Mouse (Mus musculus) limb, embryonic 13.5 days (tissue): ENCODE results near the gene Ncoa1. TPM values are rescaled to one million over a fixed set of nuclear protein-coding genes. Genes with fewer than 3 reads are reported as not detected.

Experiments
- ATAC-seq: fragments of 200-750 bp; cut with Nextera tagmentation; 2 replicates; pipeline ENCODE4 v1.8.0; 2017; ENCODE audit warnings: low read depth, moderate number of reproducible peaks, moderate TSS enrichment; ENCODE audit not compliant: low FRiP score
- H3K27ac ChIP-seq: fragments of 300-500 bp; sonication (generic); 2 replicates; pipeline ENCODE4 v1.5.1; 2015; ENCODE audit warnings: inconsistent platforms, mild to moderate bottlenecking, moderate library complexity
- H3K27me3 ChIP-seq: fragments of 300-500 bp; sonication (generic); 2 replicates; pipeline ENCODE4 v1.6.1; 2015; ENCODE audit warnings: mild to moderate bottlenecking, inconsistent platforms
- H3K36me3 ChIP-seq: fragments of 300-500 bp; sonication (generic); 2 replicates; pipeline ENCODE4 v1.6.1; 2015; ENCODE audit warnings: inconsistent platforms, mild to moderate bottlenecking, moderate library complexity
- H3K4me1 ChIP-seq: fragments of 300-500 bp; sonication (generic); 2 replicates; pipeline ENCODE4 v1.6.1; 2015; ENCODE audit warnings: inconsistent platforms
- H3K4me2 ChIP-seq: fragments of 300-500 bp; sonication (generic); replicated peaks from 2 replicates; pipeline ENCODE4 v1.6.1; 2015; ENCODE audit warnings: inconsistent platforms, mild to moderate bottlenecking, moderate library complexity
- H3K4me3 ChIP-seq: fragments of 300-500 bp; sonication (generic); 2 replicates; pipeline ENCODE4 v1.5.1; 2015; ENCODE audit warnings: moderate library complexity, mild to moderate bottlenecking, inconsistent platforms
- H3K9ac ChIP-seq: fragments of 300-500 bp; sonication (generic); 2 replicates; pipeline ENCODE4 v1.6.1; 2015; ENCODE audit warnings: mild to moderate bottlenecking, inconsistent platforms
- H3K9me3 ChIP-seq: fragments of 300-500 bp; sonication (generic); 2 replicates; pipeline ENCODE4 v1.6.1; 2016; ENCODE audit warnings: inconsistent platforms
- WGBS: fragments of 180-500 bp; shearing (Covaris S2); methylation state at CpG from one replicate; pipeline ENCODE4 v1.1.7; 2015; 5-methylcytosine and 5-hydroxymethylcytosine counted together
- polyA plus RNA-seq: library from polyadenylated mRNA; unstranded; fragments of >200 nt; fragmentation: Nextera tagmentation; extraction: Ambion mirVana; gene quantifications from 2 replicates; pipeline ENCODE4 v1.2.1, GENCODE M21; 2015

The Ncoa1 gene
- polyA plus RNA-seq, 1 experiment from 2014 or later: 9.7 TPM

DNA sequence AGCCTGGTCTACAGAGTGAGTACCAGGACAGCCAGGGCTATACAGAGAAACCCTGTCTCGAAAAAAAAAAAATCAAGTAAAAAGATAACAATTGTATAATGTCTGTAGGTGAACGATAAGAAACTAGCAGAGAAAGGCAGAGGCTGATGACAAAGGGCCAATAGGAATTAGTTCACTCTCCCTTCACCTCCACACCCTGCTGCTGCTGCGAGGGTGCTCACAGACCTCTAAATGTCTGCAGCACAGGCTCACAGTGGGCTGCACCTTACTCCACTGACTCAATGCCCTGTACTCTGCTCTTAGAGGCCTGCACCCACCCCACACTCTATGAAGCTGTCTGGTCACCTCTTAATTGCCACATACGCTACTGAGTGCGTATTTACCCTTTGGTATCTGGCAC, 45.0 kb downstream of the Ncoa1 start:
- no peaks in the 10 kb centered on the region for H3K36me3 ChIP-seq
- no peak overlapping the region for H3K4me2 ChIP-seq
- no peaks in the 10 kb centered on the region for H3K27me3 ChIP-seq
- 0 out of 2 replicates have a peak overlapping the region, but pooled peaks have one; percentile 23 for H3K27ac ChIP-seq
- no peak overlapping the region for H3K9ac ChIP-seq
- no peaks in the 10 kb centered on the region for H3K9me3 ChIP-seq
- WGBS: 73% methylated on average over 5 of the region's 5 CpGs
- H3K4me3 ChIP-seq: no peak overlapping the region
- no peak for ATAC-seq
- peaks cover 22% of the 10 kb centered on the region for H3K4me1 ChIP-seq

DNA sequence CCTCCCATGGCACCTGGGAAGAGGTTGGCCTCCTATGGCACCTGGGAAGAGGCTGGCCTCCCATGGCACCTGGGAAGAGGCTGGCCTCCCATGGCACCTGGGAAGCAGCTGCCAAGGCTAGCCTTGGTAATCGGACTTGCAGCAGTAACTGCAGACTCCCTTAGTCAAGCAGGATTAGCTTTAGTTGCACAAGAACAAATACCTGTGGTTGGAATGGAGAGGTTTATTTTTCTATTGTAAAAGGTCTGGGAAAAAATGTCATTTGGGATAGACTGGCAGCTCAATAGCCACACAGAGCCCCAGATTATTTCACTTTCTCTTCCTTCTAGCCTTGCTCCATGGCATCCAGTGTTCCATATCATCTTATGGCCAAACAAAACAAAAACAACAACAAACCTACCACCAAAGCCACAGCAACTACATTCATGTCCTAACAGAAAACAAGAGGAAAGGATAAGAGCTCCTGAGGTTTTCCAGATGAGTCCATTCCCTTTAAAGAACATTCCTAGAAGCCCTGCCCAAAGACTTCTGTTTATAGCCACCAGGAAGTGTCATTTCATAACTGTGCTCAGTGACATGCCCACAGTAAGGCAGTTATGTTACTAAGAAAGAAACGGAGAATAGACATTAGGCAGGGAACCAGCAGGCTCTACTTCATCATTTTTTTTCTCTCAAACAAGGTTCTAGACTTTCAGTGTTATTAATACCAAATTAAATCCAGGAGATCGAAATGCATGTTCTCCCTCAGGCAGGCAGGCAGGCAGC, 46.7 kb downstream of the Ncoa1 start:
- ATAC-seq: no peak
- Histone ChIP-seq H3K27me3 (no peaks in the 10 kb centered on the region), H3K4me1 (peaks cover 22% of the 10 kb centered on the region), H3K4me2 (no peak overlapping the region), H3K9ac (no peak overlapping the region), H3K9me3 (no peaks in the 10 kb centered on the region), H3K36me3 (no peaks in the 10 kb centered on the region), H3K27ac (no peak overlapping the region; the same call in 1 of the 2 replicates), H3K4me3 (no peak overlapping the region)
- WGBS: 66% methylated on average over 3 of the region's 3 CpGs

DNA sequence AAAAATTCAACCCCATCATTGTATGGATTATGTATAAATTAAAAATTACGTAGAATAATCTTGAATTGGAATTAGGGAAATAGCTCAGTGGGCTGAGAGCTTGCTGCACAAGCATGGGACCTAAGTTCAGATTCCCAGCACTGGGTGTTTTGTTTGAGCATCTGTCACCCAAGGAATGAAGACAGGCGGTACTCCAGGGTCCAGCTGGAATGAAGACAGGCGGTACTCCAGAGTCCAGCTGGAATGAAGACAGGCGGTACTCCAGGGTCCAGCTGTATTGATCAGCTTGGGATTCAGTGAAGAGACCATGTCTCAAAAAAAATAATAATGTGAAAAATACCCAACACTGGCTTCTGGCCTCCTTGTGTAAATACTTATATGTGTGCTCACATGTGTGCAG, 58.2 kb downstream of the Ncoa1 start:
- ATAC-seq: no peak
- H3K36me3 ChIP-seq: no peaks in the 10 kb centered on the region
- WGBS: 91% methylated on average over 4 of the region's 4 CpGs

DNA sequence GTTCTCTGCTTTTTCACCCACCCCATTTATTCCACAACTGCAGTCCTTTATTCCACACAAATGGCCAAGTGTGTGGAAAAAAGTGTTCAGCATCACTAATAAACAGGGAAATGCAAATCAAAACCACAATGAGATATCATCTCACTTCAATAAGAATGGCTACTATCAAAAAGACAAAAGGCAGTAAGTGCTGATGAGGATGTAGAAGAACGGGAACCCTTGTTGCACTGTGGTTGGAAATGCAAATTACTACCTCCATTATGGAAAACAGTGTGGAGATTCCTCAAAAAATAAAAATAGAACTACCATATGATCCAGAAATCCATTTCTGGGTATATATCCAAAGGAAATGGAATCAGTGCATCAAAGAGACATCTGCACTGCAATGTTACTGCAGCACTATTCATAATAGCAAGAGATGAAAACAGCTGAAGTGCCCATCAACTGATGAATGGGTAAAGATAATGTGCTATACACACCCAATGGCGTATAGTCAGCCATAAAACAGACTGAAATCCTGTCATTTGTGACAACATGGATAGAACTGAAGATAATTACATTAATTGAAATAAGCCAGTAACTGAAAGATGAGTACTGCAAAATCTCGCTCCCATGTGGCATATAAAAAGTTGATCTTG, 59.2 kb downstream of the Ncoa1 start:
- ATAC-seq: no peak
- H3K4me1 ChIP-seq: peaks cover 6% of the 10 kb centered on the region; the same call in 1 of the 2 replicates
- no peaks in the 10 kb centered on the region for H3K36me3 ChIP-seq
- H3K4me2 ChIP-seq: no peak overlapping the region
- H3K9me3 ChIP-seq: no peaks in the 10 kb centered on the region
- H3K27me3 ChIP-seq: no peaks in the 10 kb centered on the region
- no peak overlapping the region for H3K27ac ChIP-seq
- no peak overlapping the region for H3K9ac ChIP-seq
- H3K4me3 ChIP-seq: no peak overlapping the region
- WGBS: 87% methylated on average over 3 of the region's 3 CpGs

More for the DNA sequence above, 58.2 kb downstream of the Ncoa1 start:
- Histone ChIP-seq H3K9ac (no peak overlapping the region), H3K9me3 (no peaks in the 10 kb centered on the region), H3K27ac (no peak overlapping the region), H3K4me2 (no peak overlapping the region), H3K4me3 (no peak overlapping the region), H3K4me1 (peaks cover 6% of the 10 kb centered on the region; the same call in 1 of the 2 replicates), H3K27me3 (no peaks in the 10 kb centered on the region)

DNA sequence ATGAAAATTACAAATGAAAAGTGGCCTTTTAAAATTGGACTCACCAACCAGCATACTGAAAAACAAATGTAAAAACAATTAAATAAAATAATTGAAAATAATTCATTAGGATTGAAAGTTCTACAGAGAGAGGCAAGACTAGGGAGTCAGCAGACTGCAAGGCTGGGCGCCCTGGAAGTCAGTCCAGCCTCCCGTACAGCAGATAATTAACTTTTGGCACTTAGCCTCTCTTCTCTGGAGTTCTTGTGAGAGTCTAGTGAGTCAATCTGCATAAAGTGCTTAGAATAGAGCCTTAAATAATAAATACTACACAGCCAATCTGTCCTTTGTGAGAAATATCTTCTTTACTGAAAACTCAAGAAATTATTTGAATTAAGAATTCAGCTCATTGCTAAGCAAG, 69.9 kb downstream of the Ncoa1 start:
- no peak for ATAC-seq

DNA sequence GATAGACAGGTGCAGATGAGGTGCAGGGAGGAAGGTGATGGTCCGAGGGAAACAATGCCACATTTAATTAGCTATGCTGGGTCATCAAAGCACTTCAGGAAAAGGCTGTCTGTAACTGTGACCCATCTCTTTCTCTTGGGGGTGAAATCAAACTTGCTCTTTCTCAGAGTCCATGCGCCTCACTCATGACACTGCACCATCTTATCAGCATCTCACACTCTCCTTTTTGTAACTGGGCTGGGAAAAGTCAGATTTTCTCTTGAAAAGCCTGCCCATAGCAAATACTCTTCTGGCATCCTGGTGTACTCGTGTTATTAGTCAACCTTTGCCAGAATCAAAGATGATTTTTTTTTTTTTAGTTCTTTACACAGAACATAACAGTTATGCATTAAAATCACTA, 70.8 kb downstream of the Ncoa1 start:
- H3K27ac ChIP-seq: no peak overlapping the region
- H3K36me3 ChIP-seq: no peaks in the 10 kb centered on the region
- ATAC-seq: no peak
- no peak overlapping the region for H3K4me3 ChIP-seq
- no peak overlapping the region for H3K9ac ChIP-seq
- H3K9me3 ChIP-seq: no peaks in the 10 kb centered on the region
- no peaks in the 10 kb centered on the region for H3K4me1 ChIP-seq
- WGBS: 74% methylated on average over 3 of the region's 3 CpGs
- no peak overlapping the region for H3K4me2 ChIP-seq
- H3K27me3 ChIP-seq: no peaks in the 10 kb centered on the region

More for the DNA sequence above, 69.9 kb downstream of the Ncoa1 start:
- Histone ChIP-seq H3K27ac (no peak overlapping the region), H3K27me3 (no peaks in the 10 kb centered on the region), H3K4me1 (no peaks in the 10 kb centered on the region), H3K36me3 (no peaks in the 10 kb centered on the region), H3K9me3 (no peaks in the 10 kb centered on the region), H3K4me2 (no peak overlapping the region), H3K4me3 (no peak overlapping the region), H3K9ac (no peak overlapping the region)
- WGBS: 77% methylated on average over 2 of the region's 2 CpGs

DNA sequence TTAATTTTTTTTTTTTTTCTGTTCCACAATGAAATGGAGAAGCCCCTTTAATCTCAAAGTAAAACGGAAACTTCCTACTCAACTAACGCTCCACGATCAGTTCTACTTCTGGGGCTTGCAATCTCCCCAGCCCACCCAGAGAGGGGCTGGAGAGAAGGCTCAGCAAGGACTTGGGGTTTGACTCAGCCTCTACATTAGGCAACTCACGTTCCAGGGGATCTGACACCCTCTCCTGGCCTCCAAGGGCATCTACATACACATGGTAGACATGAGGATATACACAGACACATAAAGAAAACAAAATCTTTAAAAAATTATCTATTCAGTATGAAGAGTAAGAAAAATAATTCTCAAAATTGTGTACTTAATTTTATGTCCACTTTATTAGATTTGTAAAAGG, 73.8 kb downstream of the Ncoa1 start:
- Histone ChIP-seq H3K4me1 (no peaks in the 10 kb centered on the region), H3K4me3 (no peak overlapping the region), H3K9me3 (no peaks in the 10 kb centered on the region), H3K36me3 (no peaks in the 10 kb centered on the region), H3K4me2 (no peak overlapping the region), H3K9ac (no peak overlapping the region), H3K27ac (no peak overlapping the region), H3K27me3 (no peaks in the 10 kb centered on the region)
- ATAC-seq: no peak
- 65% methylated on average over 4 of the region's 4 CpGs for WGBS

DNA sequence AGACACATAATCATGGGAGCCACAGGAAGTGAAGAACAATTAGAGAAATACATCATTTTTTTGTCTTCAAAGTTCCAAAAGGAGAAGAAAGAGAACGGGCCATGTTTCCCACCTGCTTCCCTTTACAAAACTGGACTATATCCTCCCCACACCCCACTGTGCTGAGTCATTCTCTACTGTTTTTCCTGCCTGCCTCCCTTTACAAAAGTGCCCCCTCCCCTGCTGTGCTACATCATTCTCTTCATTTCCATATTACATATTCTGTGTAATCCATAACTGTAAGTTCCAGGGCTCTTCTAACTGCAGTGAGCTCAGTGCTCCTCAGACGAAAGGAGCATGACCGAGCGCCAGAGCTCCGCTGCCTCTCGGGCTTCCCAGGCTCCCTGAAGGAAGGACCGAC, 80.8 kb downstream of the Ncoa1 start:
- Histone ChIP-seq H3K4me1 (no peaks in the 10 kb centered on the region), H3K4me2 (no peak overlapping the region), H3K9ac (no peak overlapping the region), H3K27me3 (no peaks in the 10 kb centered on the region), H3K4me3 (no peak overlapping the region), H3K9me3 (no peaks in the 10 kb centered on the region), H3K36me3 (no peaks in the 10 kb centered on the region), H3K27ac (no peak overlapping the region)
- WGBS: 78% methylated on average over 7 of the region's 7 CpGs
- ATAC-seq: no peak

DNA sequence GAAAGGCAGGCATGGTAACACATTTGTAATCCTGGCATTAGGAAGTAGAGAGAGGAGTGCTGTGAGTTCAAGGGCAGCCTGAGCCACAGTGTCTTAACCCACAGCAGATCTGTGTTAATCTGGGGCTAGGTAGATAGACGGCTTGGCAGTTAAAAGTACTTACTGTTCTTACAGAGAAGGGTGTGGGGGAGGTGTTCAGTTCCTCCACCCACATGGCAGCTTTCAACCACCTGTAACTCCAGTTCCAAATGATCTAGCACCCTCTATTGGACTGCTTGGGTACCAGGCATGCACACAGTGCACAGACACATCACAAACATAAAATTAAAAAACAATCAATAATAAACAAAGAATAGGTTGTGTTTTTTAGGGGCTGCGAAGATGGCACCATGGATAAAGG, 84.4 kb downstream of the Ncoa1 start:
- no peak overlapping the region for H3K9ac ChIP-seq
- no peaks in the 10 kb centered on the region for H3K36me3 ChIP-seq

DNA sequence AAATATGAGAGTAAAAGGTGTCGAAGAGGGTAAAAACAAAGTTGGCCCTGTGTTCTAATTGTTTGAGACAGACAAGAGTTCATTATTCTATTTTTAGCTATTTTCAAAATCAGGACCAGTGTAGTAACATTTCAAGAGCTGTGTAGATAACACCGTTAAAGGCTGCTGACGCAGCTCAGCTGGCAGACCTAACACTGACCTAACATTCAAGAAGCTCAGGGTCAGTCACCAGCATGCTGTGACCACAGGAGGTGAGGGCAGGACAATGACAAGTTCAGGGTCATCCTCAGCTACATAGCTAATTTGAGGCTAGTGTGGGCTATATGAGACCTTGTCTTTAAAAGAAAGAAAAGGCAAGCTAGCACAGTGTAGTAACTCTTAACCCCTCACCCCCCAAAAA, 84.9 kb downstream of the Ncoa1 start:
- H3K4me2 ChIP-seq: no peak overlapping the region
- H3K27ac ChIP-seq: no peak overlapping the region
- no peak overlapping the region for H3K4me3 ChIP-seq
- no peaks in the 10 kb centered on the region for H3K9me3 ChIP-seq
- H3K27me3 ChIP-seq: no peaks in the 10 kb centered on the region
- no peak overlapping the region for H3K9ac ChIP-seq
- H3K4me1 ChIP-seq: no peaks in the 10 kb centered on the region
- ATAC-seq: no peak
- H3K36me3 ChIP-seq: no peaks in the 10 kb centered on the region
- WGBS: 83% methylated on average over 3 of the region's 3 CpGs

More for the DNA sequence above, 84.4 kb downstream of the Ncoa1 start:
- no peak overlapping the region for H3K4me2 ChIP-seq
- WGBS: 59% methylated on average over 2 of the region's 2 CpGs
- no peaks in the 10 kb centered on the region for H3K4me1 ChIP-seq
- H3K4me3 ChIP-seq: no peak overlapping the region
- no peaks in the 10 kb centered on the region for H3K27me3 ChIP-seq
- H3K27ac ChIP-seq: no peak overlapping the region
- no peak for ATAC-seq
- no peaks in the 10 kb centered on the region for H3K9me3 ChIP-seq

DNA sequence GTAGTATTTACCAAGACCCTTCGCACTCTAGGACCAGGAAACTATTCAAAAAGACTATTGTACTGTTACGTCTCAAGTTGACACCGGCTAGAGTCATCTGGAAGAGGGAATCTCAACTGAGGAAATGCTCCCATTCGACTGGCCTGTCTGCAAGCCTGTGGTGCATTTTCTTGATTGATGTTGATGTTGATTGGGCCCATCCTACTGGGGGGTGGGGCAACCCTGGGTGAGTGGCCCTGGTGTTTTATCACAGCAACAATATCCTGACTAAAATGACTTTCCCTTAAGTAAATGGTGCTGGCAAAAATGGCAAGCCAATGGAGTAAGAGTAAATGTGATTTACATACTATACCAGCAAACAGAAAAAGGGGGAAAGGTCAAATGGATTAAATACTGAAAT, 85.7 kb downstream of the Ncoa1 start:
- ATAC-seq: no peak; the same call in 1 of the 2 replicates
- Histone ChIP-seq H3K9me3 (no peaks in the 10 kb centered on the region), H3K36me3 (no peaks in the 10 kb centered on the region), H3K9ac (no peak overlapping the region), H3K27ac (no peak overlapping the region), H3K27me3 (no peaks in the 10 kb centered on the region), H3K4me1 (peaks cover 5% of the 10 kb centered on the region), H3K4me2 (no peak overlapping the region), H3K4me3 (no peak overlapping the region)
- WGBS: 51% methylated on average over 4 of the region's 4 CpGs

DNA sequence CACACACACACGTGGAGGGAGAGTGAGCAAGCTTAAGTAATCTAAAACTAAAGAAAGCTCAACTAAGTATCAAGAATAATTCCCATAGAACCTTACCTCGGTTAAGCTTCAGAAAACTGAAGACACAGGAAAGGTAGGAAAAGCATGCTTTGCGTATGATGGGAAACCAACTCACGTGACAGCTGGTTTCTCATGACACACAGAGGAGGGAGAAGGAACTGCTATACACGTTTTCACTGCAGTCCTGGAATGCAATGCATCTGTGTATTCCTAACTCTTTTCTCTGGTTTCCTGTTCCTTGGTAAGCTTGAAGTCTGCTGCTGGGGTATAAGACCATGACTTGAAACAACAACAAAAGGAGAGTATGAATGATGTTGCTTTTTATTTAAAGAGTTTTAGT, 86.3 kb downstream of the Ncoa1 start:
- H3K27ac ChIP-seq: no peak overlapping the region
- H3K9ac ChIP-seq: no peak overlapping the region
- H3K4me1 ChIP-seq: peaks cover 9% of the 10 kb centered on the region
- H3K4me2 ChIP-seq: no peak overlapping the region
- 60% methylated on average over 5 of the region's 5 CpGs for WGBS
- no peak for ATAC-seq
- no peaks in the 10 kb centered on the region for H3K9me3 ChIP-seq
- no peaks in the 10 kb centered on the region for H3K36me3 ChIP-seq
- H3K27me3 ChIP-seq: no peaks in the 10 kb centered on the region
- no peak overlapping the region for H3K4me3 ChIP-seq
